Mouse (Mus musculus): ENCODE data around the gene Tmem204. TPM values are rescaled to one million over a fixed set of nuclear protein-coding genes. Genes with fewer than 3 reads are reported as not detected.

Tmem204 gene
- polyA plus RNA-seq, 1 experiment from 2014 or later = 108 TPM

DNA sequence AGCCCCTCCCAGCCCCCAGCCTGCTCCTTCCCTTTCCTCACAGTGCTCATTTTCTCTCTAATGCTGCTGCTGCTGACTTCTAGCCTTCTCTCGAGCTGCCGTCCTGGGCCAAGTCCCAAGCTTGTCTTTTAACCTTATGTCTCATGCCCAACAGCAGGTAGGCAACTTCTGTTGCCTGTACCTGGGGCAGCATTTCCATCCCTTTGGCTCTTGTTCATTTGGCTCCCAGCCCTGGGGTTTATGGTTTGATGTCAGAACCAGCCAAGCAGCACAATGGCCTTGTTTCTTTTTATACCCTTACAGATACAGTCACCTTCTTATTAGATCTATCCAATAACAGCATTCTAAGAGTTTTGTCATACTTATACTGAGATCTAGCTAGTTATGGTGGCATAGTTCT lies 12.8 kb upstream of the Tmem204 start:
- H3K27ac ChIP-seq (ENCODE audit: low read length) = no peak overlapping the region
- no peaks in the 10 kb centered on the region for H3K4me1 ChIP-seq (replicated peaks; ENCODE audit: control insufficient read depth, insufficient read depth, low read length)
- 78% methylated on average over 2 of the region's 2 CpGs for WGBS
- no peaks in the 10 kb centered on the region for H3K27me3 ChIP-seq (ENCODE audit: control insufficient read depth, insufficient read depth, low read depth, low read length)
- no peaks in the 10 kb centered on the region for H3K9me3 ChIP-seq (ENCODE audit: control insufficient read depth, low read length)
- no peak overlapping the region for H3K9ac ChIP-seq (ENCODE audit: low read length)
- no peak overlapping the region for H3K4me3 ChIP-seq (ENCODE audit: low read length)
- peaks cover 16% of the 10 kb centered on the region for H3K36me3 ChIP-seq (ENCODE audit: control insufficient read depth, insufficient read depth, low read length)
- no peak for ATAC-seq (ENCODE audit: low read depth)
- H3K4me2 ChIP-seq (ENCODE audit: low read depth, low read length) = no peak overlapping the region

DNA sequence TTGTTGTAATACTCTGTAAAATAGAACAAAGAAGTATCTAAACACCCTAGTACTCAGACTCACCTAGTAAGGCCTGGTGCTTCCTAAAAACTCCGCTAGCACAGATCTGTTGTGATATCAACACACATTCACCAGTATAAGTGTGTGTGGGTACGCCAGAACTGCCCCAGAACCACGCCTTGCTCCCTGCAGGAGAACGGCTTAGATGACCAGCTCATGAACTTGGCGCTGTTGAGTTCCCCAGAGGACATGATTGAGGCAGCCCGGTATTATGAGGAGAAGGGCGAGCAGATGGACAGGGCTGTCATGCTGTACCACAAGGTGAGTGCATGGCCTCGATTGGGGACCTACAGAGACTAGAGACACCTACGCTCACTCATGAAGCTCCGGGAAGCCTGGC lies 7.1 kb upstream of the Tmem204 start:
- ATAC-seq (ENCODE audit: low read depth) = no peak
- Histone ChIP-seq H3K4me3 (ENCODE audit: low read length) (no peak overlapping the region), H3K9me3 (ENCODE audit: control insufficient read depth, low read length) (no peaks in the 10 kb centered on the region), H3K27ac (ENCODE audit: low read length) (no peak overlapping the region), H3K36me3 (ENCODE audit: control insufficient read depth, insufficient read depth, low read length) (no peaks in the 10 kb centered on the region), H3K4me2 (ENCODE audit: low read depth, low read length) (no peak overlapping the region), H3K9ac (ENCODE audit: low read length) (no peak overlapping the region), H3K4me1 (replicated peaks; ENCODE audit: control insufficient read depth, insufficient read depth, low read length) (no peaks in the 10 kb centered on the region), H3K27me3 (ENCODE audit: control insufficient read depth, insufficient read depth, low read depth, low read length) (no peaks in the 10 kb centered on the region)
- 86% methylated on average over 10 of the region's 10 CpGs for WGBS

DNA sequence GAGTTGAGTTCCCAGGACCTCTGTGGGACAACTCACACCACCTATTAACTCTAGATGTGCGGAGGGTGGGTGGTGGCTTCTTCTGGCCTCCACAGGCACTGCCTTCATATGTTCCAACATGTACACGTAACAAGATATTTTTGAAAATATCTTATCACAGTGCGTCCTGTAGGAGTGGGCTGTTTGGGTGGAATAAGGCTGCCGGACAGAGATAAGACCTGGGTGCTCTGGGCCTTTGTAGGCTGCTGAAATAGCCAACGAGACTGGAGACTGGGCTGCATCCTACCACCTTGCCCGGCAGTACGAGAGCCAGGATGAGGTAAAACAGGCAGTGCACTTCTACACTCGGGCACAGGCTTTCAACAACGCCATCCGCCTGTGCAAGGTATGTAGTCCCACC lies 5.8 kb upstream of the Tmem204 start:
- Histone ChIP-seq H3K36me3 (ENCODE audit: control insufficient read depth, insufficient read depth, low read length) (no peaks in the 10 kb centered on the region), H3K9me3 (ENCODE audit: control insufficient read depth, low read length) (no peaks in the 10 kb centered on the region), H3K27ac (ENCODE audit: low read length) (no peak overlapping the region), H3K4me3 (ENCODE audit: low read length) (no peak overlapping the region), H3K27me3 (ENCODE audit: control insufficient read depth, insufficient read depth, low read depth, low read length) (no peaks in the 10 kb centered on the region), H3K4me2 (ENCODE audit: low read depth, low read length) (no peak overlapping the region), H3K4me1 (replicated peaks; ENCODE audit: control insufficient read depth, insufficient read depth, low read length) (peaks cover 7% of the 10 kb centered on the region), H3K9ac (ENCODE audit: low read length) (no peak overlapping the region)
- 89% methylated on average over 10 of the region's 10 CpGs for WGBS
- ATAC-seq (ENCODE audit: low read depth) = no peak

DNA sequence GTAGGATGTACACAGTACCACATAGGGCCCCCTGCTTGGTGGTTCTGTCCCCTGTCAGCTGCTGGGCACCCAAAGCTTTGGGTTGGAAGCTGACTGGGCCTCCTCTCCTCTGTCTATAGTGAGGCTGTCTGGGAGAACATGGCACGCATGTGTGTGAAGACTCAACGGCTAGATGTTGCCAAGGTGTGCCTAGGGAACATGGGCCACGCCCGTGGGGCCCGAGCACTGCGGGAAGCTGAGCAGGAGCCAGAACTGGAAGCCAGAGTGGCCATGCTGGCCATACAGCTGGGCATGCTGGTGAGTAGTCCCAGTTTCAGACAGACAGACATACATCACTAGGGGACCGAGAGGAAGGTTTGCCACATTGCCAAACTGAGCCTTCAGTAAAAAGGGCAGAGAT lies 3.3 kb upstream of the Tmem204 start:
- WGBS = 89% methylated on average over 7 of the region's 7 CpGs
- no peak overlapping the region for H3K27ac ChIP-seq (ENCODE audit: low read length)
- H3K9ac ChIP-seq (ENCODE audit: low read length) = no peak overlapping the region
- no peak overlapping the region for H3K4me2 ChIP-seq (ENCODE audit: low read depth, low read length)
- H3K36me3 ChIP-seq (ENCODE audit: control insufficient read depth, insufficient read depth, low read length) = no peaks in the 10 kb centered on the region
- no peaks in the 10 kb centered on the region for H3K27me3 ChIP-seq (ENCODE audit: control insufficient read depth, insufficient read depth, low read depth, low read length)
- peaks cover 20% of the 10 kb centered on the region for H3K4me1 ChIP-seq (replicated peaks; ENCODE audit: control insufficient read depth, insufficient read depth, low read length)
- H3K9me3 ChIP-seq (ENCODE audit: control insufficient read depth, low read length) = no peaks in the 10 kb centered on the region
- no peak overlapping the region for H3K4me3 ChIP-seq (ENCODE audit: low read length)
- ATAC-seq (ENCODE audit: low read depth) = no peak

DNA sequence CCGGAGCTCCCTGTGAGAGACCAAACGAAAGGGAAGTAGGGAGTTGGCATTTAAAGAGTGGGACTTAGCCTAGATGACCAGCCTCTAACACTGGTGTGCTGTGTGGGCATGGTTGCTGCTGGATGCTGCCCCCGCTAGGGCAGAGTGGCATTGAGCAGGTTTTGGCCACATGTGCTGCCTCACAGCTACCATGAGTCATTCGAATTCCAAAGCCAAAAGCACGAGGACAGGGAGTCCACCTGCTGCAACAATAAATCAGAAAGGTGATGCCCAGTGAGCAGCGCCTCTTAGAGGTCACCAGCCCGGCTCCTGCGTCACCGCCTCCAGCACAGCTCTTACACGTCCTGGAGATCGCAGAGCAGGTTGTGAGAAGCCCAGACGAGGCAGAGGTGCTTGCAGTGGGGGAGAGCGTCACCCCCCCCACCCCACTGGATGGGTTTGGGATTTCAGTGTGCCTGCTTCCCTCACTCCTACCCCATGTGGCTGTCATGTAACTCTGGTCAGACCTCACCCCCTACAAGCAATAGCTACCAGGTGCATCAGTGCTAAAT lies 1.5 kb upstream of the Tmem204 start:
- Histone ChIP-seq H3K4me1 (replicated peaks; ENCODE audit: control insufficient read depth, insufficient read depth, low read length) (peaks cover 25% of the 10 kb centered on the region), H3K27me3 (ENCODE audit: control insufficient read depth, insufficient read depth, low read depth, low read length) (no peaks in the 10 kb centered on the region), H3K27ac (ENCODE audit: low read length) (peak overlapping the region; percentile 94), H3K9ac (ENCODE audit: low read length) (no peak overlapping the region), H3K4me2 (ENCODE audit: low read depth, low read length) (no peak overlapping the region), H3K36me3 (ENCODE audit: control insufficient read depth, insufficient read depth, low read length) (no peaks in the 10 kb centered on the region), H3K9me3 (ENCODE audit: control insufficient read depth, low read length) (no peaks in the 10 kb centered on the region), H3K4me3 (ENCODE audit: low read length) (no peak overlapping the region)
- 71% methylated on average over 13 of the region's 13 CpGs for WGBS
- no peak for ATAC-seq (ENCODE audit: low read depth)

DNA sequence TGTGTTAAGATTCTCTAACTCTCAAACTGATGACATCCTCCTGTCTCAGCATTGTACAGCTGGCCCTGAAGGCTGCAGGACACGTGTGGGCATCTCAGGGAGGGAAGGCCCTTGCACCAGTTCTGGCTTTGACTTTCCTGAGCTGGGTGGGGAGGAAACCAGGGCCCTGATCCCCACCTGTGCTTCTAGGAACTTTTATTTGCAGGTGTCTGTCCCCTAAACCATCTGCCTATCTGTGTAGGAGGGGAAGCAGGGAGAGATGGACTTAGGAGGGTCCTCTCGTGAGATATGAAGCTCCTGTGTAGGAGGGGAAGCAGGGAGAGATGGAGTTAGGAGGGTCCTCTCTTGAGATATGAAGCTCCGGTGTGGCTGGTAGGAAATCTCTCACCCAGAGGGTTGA lies 504 bp downstream of the Tmem204 start:
- Histone ChIP-seq H3K36me3 (ENCODE audit: control insufficient read depth, insufficient read depth, low read length) (no peaks in the 10 kb centered on the region), H3K27ac (ENCODE audit: low read length) (peak overlapping the region; percentile 91), H3K27me3 (ENCODE audit: control insufficient read depth, insufficient read depth, low read depth, low read length) (no peaks in the 10 kb centered on the region), H3K9ac (ENCODE audit: low read length) (peak overlapping the region; percentile 0; the same call in 1 of the 2 replicates), H3K4me3 (ENCODE audit: low read length) (no peak overlapping the region), H3K4me2 (ENCODE audit: low read depth, low read length) (peak overlapping the region; percentile 13), H3K9me3 (ENCODE audit: control insufficient read depth, low read length) (no peaks in the 10 kb centered on the region), H3K4me1 (replicated peaks; ENCODE audit: control insufficient read depth, insufficient read depth, low read length) (peaks cover 26% of the 10 kb centered on the region)
- WGBS = 41% methylated on average over 3 of the region's 3 CpGs
- ATAC-seq (ENCODE audit: low read depth) = no peak

DNA sequence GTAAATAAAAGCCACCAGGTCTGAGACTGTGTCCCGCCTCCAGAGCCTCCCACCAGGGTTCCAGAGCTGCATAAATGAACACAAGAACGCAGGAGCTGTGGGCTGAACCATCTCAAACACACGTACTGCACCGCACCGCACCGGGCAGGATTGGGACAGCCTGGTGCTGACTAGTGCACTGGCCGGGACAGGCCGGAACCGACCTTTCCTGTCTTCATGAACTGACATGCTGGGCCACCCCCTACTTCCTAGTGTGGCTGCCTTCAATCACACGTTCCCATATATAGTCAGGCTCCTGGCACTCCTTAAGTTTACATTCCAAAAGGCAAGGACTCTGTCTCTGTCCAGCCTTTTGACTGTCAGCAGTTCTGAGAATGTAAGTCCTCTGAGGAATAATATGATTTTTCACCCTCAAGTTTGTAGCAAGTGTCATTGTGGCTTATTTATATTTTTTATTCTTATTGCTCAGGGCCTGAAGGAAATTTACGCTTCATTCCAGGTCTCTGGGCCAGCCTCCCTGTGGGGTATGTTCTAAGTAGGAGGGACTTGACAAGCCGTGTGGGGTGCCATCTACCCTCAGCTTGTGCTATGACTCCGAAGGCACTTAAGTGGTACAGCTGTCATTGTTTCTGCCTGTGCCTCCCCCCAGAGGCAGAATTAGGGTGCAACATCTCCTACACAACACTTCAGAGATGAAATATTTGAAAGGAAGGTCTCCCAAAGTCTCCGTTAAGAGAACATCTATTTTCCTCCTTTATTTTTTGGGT lies 1.1 kb downstream of the Tmem204 start:
- 38% methylated on average over 14 of the region's 14 CpGs for WGBS
- H3K27me3 ChIP-seq (ENCODE audit: control insufficient read depth, insufficient read depth, low read depth, low read length) = no peaks in the 10 kb centered on the region
- peak overlapping the region; percentile 17 for H3K4me3 ChIP-seq (ENCODE audit: low read length)
- ATAC-seq (ENCODE audit: low read depth) = peak; percentile 84
- H3K36me3 ChIP-seq (ENCODE audit: control insufficient read depth, insufficient read depth, low read length) = peaks cover 3% of the 10 kb centered on the region; the same call in 1 of the 2 replicates
- H3K27ac ChIP-seq (ENCODE audit: low read length) = peak overlapping the region; percentile 91
- no peaks in the 10 kb centered on the region for H3K9me3 ChIP-seq (ENCODE audit: control insufficient read depth, low read length)
- H3K4me1 ChIP-seq (replicated peaks; ENCODE audit: control insufficient read depth, insufficient read depth, low read length) = peaks cover 32% of the 10 kb centered on the region
- peak overlapping the region; percentile 42 for H3K4me2 ChIP-seq (ENCODE audit: low read depth, low read length)
- H3K9ac ChIP-seq (ENCODE audit: low read length) = no peak overlapping the region

DNA sequence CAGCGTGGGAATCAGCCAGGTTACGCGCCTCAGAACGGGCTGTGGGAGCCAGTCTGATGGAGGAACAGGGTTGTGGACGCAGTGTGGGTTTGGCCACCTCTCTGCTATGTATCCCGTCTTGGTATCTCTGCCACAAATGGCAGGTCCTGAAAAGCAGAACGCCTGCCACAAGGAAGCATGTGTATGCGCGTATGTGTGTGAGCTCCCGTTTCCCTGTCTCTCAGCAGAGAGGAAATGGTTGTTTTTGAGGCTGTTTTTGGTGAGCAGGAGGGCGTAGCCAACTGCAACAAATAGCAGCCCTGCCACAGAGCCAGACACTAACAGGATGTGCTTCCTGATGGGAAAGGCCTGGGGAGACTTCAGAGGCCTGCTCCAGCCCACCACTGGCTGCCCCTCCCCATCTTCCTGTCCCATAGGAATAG lies 2.4 kb downstream of the Tmem204 start:
- Histone ChIP-seq H3K4me2 (ENCODE audit: low read depth, low read length) (peak overlapping the region; percentile 64), H3K27me3 (ENCODE audit: control insufficient read depth, insufficient read depth, low read depth, low read length) (no peaks in the 10 kb centered on the region), H3K9me3 (ENCODE audit: control insufficient read depth, low read length) (no peaks in the 10 kb centered on the region), H3K4me3 (ENCODE audit: low read length) (peak overlapping the region; percentile 65), H3K36me3 (ENCODE audit: control insufficient read depth, insufficient read depth, low read length) (peaks cover 3% of the 10 kb centered on the region; the same call in 1 of the 2 replicates), H3K4me1 (replicated peaks; ENCODE audit: control insufficient read depth, insufficient read depth, low read length) (peaks cover 43% of the 10 kb centered on the region), H3K9ac (ENCODE audit: low read length) (peak overlapping the region; percentile 82), H3K27ac (ENCODE audit: low read length) (peak overlapping the region; percentile 91)
- WGBS = 36% methylated on average over 11 of the region's 11 CpGs
- peak; percentile 46 for ATAC-seq (ENCODE audit: low read depth)

DNA sequence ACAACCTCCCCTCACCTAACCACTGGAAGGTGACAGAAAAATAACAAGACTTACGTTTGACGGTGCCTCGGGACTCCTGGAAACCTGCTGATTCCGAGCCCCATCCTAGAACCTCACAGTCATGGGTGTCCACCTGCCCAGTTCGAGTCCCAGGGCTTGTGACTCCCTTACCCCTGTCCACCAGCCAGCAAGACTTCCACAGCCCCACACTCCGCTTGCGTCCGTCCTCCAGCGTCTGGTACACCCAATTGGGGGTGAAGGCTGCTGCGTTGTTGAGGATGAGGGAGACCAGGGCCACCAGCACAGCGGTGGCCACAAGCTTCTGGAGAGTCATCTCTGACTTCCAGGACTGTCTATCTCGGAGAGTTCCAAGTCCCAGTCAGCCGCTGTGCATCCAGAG lies 3.2 kb downstream of the Tmem204 start:
- ATAC-seq (ENCODE audit: low read depth) = no peak
- H3K27ac ChIP-seq (ENCODE audit: low read length) = peak overlapping the region; percentile 91
- H3K4me1 ChIP-seq (replicated peaks; ENCODE audit: control insufficient read depth, insufficient read depth, low read length) = peaks cover 43% of the 10 kb centered on the region
- H3K27me3 ChIP-seq (ENCODE audit: control insufficient read depth, insufficient read depth, low read depth, low read length) = no peaks in the 10 kb centered on the region
- peak overlapping the region; percentile 65 for H3K4me3 ChIP-seq (ENCODE audit: low read length)
- peak overlapping the region; percentile 64 for H3K4me2 ChIP-seq (ENCODE audit: low read depth, low read length)
- peaks cover 3% of the 10 kb centered on the region; the same call in 1 of the 2 replicates for H3K36me3 ChIP-seq (ENCODE audit: control insufficient read depth, insufficient read depth, low read length)
- no peaks in the 10 kb centered on the region for H3K9me3 ChIP-seq (ENCODE audit: control insufficient read depth, low read length)
- 62% methylated on average over 13 of the region's 13 CpGs for WGBS
- H3K9ac ChIP-seq (ENCODE audit: low read length) = peak overlapping the region; percentile 82
